Mouse (Mus musculus) heart, postnatal 0 days (tissue): ENCODE data around the gene Fam81b. TPM values are rescaled to one million over a fixed set of nuclear protein-coding genes. Genes with fewer than 3 reads are reported as not detected.

Experiments
- ATAC-seq: fragments of 200-750 bp; cut with Nextera tagmentation; 2 replicates; pipeline ENCODE4 v1.8.0; 2017; ENCODE audit warnings: low read depth, moderate number of reproducible peaks, moderate library complexity; ENCODE audit not compliant: insufficient read depth
- DNase-seq: peaks from one replicate; pipeline ENCODE4 v3.0.0-alpha.2; 2016; ENCODE audit warnings: low spot score
- H3K27ac ChIP-seq: fragments of 300-500 bp; sonication (generic); 2 replicates; pipeline ENCODE4 v1.5.1; 2014; ENCODE audit warnings: low read depth, mild to moderate bottlenecking
- H3K27me3 ChIP-seq: fragments of 300-500 bp; sonication (generic); 2 replicates; pipeline ENCODE4 v1.6.1; 2014; ENCODE audit warnings: low read length, mixed read lengths; ENCODE audit not compliant: control insufficient read depth, insufficient read depth
- H3K36me3 ChIP-seq: fragments of 300-500 bp; sonication (generic); replicated peaks from 2 replicates; pipeline ENCODE4 v1.6.1; 2014; ENCODE audit warnings: low read length, mixed read lengths; ENCODE audit not compliant: control insufficient read depth, insufficient read depth
- H3K4me1 ChIP-seq: fragments of 300-500 bp; sonication (generic); 2 replicates; pipeline ENCODE4 v1.6.1; 2014; ENCODE audit warnings: antibody characterized with exemption; ENCODE audit not compliant: control insufficient read depth, insufficient read depth
- H3K4me2 ChIP-seq: fragments of 300-500 bp; sonication (generic); 2 replicates; pipeline ENCODE4 v1.6.1; 2014; ENCODE audit warnings: low read depth, mild to moderate bottlenecking, low read length, moderate library complexity
- H3K4me3 ChIP-seq: fragments of 300-500 bp; sonication (generic); 2 replicates; pipeline ENCODE4 v1.5.1; 2014; ENCODE audit warnings: low read depth, low read length
- H3K9ac ChIP-seq: fragments of 300-500 bp; sonication (generic); replicated peaks from 2 replicates; pipeline ENCODE4 v1.6.1; 2014; ENCODE audit warnings: low read depth, low read length, mixed read lengths
- H3K9me3 ChIP-seq: fragments of 300-500 bp; sonication (generic); replicated peaks from 2 replicates; pipeline ENCODE4 v1.6.1; 2016; ENCODE audit warnings: low read length; ENCODE audit not compliant: control insufficient read depth
- CTCF ChIP-seq: IDR thresholded peaks from 2 replicates; pipeline ENCODE4 v1.5.1; 2016; ENCODE audit warnings: antibody characterized with exemption, control low read depth, low read depth
- EP300 ChIP-seq: IDR thresholded peaks from 2 replicates; pipeline ENCODE4 v1.6.1; 2016; ENCODE audit warnings: antibody characterized with exemption, low read depth
- WGBS: fragments of 180-500 bp; shearing (Covaris S2); extraction: QIAGEN DNeasy Blood & Tissue Kit; methylation state at CpG from one replicate; pipeline ENCODE4 v1.1.7; 2014; 5-methylcytosine and 5-hydroxymethylcytosine counted together
- polyA plus RNA-seq: library from polyadenylated mRNA; unstranded; fragments of >200 nt; fragmentation: Nextera tagmentation; extraction: Ambion mirVana; gene quantifications from 2 replicates; pipeline ENCODE4 v1.2.1, GENCODE M21; 2015
- total RNA-seq: library from RNA; depleted of rRNA; stranded (reverse); fragments of >200 nt; gene quantifications from 2 replicates; pipeline ENCODE4 v1.2.3, GENCODE M21; 2014; ENCODE audit warnings: low replicate concordance

The Fam81b gene
- total and polyA plus RNA-seq, 2 experiments from 2014 or later, result not detected

- ATAC-seq, result no peak
- TF ChIP-seq EP300 (no peak), CTCF (no peak)
Measured at GRCm38 (mm10) chr13:76305241-76305640, 369 bp upstream of the Fam81b start.

DNA sequence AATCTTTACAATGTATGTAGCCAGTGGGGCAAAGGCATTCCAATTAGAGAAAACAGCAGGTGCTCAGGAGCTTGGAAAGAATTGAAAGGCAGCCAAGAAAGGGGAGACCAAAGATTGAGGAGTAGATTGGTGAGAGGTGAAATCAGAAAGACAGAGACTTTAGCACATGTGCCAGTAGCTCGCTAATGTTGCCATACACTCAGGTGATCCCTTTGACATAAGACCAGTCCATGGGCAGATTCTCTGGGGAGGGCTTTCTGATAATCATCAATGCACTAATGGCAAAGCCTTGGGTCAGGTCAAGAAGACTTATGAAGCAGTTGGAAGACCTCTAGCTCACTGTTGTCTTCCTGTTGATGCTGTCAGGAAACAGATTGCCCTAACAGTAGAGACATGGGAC is 671 bp downstream of the Fam81b start:
- Histone ChIP-seq H3K4me3 (no peak overlapping the region), H3K9ac (no peak overlapping the region), H3K9me3 (no peaks in the 10 kb centered on the region), H3K36me3 (no peaks in the 10 kb centered on the region), H3K4me2 (no peak overlapping the region), H3K4me1 (no peaks in the 10 kb centered on the region), H3K27ac (no peak overlapping the region), H3K27me3 (no peaks in the 10 kb centered on the region)
- WGBS, result 57% methylated on average over 1 of the region's 1 CpGs
- DNase-seq, result no peak
- no peak for ATAC-seq
- TF ChIP-seq CTCF, result no peak
- TF ChIP-seq EP300, result no peak

More at GRCm38 (mm10) chr13:76305241-76305640, 369 bp upstream of the Fam81b start:
- no peaks in the 10 kb centered on the region for H3K36me3 ChIP-seq
- no peaks in the 10 kb centered on the region for H3K4me1 ChIP-seq
- H3K4me2 ChIP-seq, result no peak overlapping the region
- WGBS, result 77% methylated on average over 3 of the region's 3 CpGs
- H3K4me3 ChIP-seq, result no peak overlapping the region
- no peak for DNase-seq
- H3K27me3 ChIP-seq, result no peaks in the 10 kb centered on the region
- no peak overlapping the region for H3K9ac ChIP-seq
- no peak overlapping the region for H3K27ac ChIP-seq
- H3K9me3 ChIP-seq, result no peaks in the 10 kb centered on the region

DNA sequence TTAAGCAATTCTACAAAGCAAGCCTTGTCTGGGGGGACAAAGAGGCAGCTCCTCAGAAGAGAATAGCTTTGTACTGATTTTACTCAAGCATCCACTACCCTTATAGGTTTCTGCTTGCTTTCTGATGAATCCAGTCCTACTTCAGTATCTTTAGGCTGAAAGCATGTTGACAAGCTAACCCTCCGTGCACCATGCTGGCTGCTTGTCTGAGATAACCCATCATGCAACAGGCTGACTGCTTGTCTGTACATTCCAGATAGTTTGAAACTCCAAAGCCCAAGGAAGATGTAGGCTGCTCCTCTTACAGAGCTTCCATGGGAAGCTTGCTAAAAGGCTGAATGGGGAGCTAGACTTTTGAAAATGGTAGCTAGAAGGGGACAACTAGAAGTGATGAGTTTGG is 1.7 kb downstream of the Fam81b start:
- Histone ChIP-seq H3K4me2 (no peak overlapping the region), H3K9ac (no peak overlapping the region), H3K36me3 (no peaks in the 10 kb centered on the region), H3K9me3 (no peaks in the 10 kb centered on the region), H3K27me3 (no peaks in the 10 kb centered on the region), H3K4me1 (no peaks in the 10 kb centered on the region), H3K4me3 (no peak overlapping the region), H3K27ac (no peak overlapping the region)
- DNase-seq (no peak), ATAC-seq (no peak)
- TF ChIP-seq EP300 (no peak), CTCF (no peak)
- 16% methylated on average over 1 of the region's 1 CpGs for WGBS

DNA sequence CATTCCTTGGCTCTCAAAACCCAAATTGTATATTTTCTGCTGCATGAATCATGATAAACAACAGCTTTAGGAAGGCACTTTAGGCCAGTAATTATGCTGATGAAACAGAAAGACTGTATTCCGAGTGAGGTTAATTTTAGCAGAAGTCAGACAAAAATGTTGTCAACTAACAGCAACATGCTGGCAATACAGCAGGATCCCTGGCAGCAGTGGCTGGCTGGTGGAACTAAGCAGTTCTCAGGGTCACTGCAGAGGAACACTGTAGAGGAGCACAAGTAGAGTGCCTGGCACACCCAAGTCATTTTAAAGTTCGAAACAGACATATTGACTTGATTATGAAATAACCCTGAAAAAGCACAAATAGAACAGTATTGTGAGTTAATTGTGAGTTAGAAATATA is 2.8 kb downstream of the Fam81b start:
- TF ChIP-seq CTCF, result no peak
- no peak for TF ChIP-seq EP300
- ATAC-seq, result no peak
- H3K4me3 ChIP-seq, result no peak overlapping the region
- DNase-seq, result no peak
- H3K9ac ChIP-seq, result no peak overlapping the region
- 0 out of 2 replicates have a peak, but pooled peaks cover 3% of the 10 kb centered on the region for H3K9me3 ChIP-seq
- 71% methylated on average over 2 of the region's 2 CpGs for WGBS
- no peaks in the 10 kb centered on the region for H3K4me1 ChIP-seq
- no peaks in the 10 kb centered on the region for H3K27me3 ChIP-seq
- no peaks in the 10 kb centered on the region for H3K36me3 ChIP-seq
- H3K4me2 ChIP-seq, result no peak overlapping the region
- H3K27ac ChIP-seq, result no peak overlapping the region

GRCm38 (mm10) chr13:76292050-76292449 is 12.8 kb downstream of the Fam81b start:
- Histone ChIP-seq H3K4me3 (no peak overlapping the region), H3K4me2 (no peak overlapping the region), H3K4me1 (no peaks in the 10 kb centered on the region), H3K27ac (no peak overlapping the region), H3K36me3 (no peaks in the 10 kb centered on the region), H3K9ac (no peak overlapping the region), H3K9me3 (no peaks in the 10 kb centered on the region), H3K27me3 (no peaks in the 10 kb centered on the region)
- WGBS, result 30% methylated on average over 4 of the region's 4 CpGs
- no peak for ATAC-seq
- TF ChIP-seq EP300, result no peak
- no peak for TF ChIP-seq CTCF
- no peak for DNase-seq

GRCm38 (mm10) chr13:76284597-76284996 is 20.3 kb downstream of the Fam81b start:
- TF ChIP-seq CTCF (no peak), EP300 (no peak)
- Histone ChIP-seq H3K9ac (no peak overlapping the region), H3K4me1 (no peaks in the 10 kb centered on the region), H3K4me3 (no peak overlapping the region), H3K36me3 (no peaks in the 10 kb centered on the region), H3K4me2 (no peak overlapping the region), H3K27ac (no peak overlapping the region), H3K27me3 (no peaks in the 10 kb centered on the region), H3K9me3 (no peaks in the 10 kb centered on the region)
- DNase-seq (no peak), ATAC-seq (no peak)
- 75% methylated on average over 3 of the region's 3 CpGs for WGBS
